Mouse (Mus musculus) erythroblast, embryonic 14.5 days (primary cell): Measurements from ENCODE around the gene Ldlr.

ENCODE experiments used
- GATA1 ChIP-seq: IDR thresholded peaks from 2 replicates; pipeline ENCODE4 v1.6.1; 2012; ENCODE audit warnings: low read length, inconsistent platforms, mixed read lengths
- TAL1 ChIP-seq: IDR thresholded peaks from 3 replicates; pipeline ENCODE4 v1.6.1; 2012; ENCODE audit warnings: low read length, inconsistent platforms, mixed read lengths

- no peak for TF ChIP-seq GATA1
- no peak for TF ChIP-seq TAL1
Observed at GRCm38 (mm10) chr9:21791861-21792260, 68.6 kb downstream of the Ldlr start.
